Mouse (Mus musculus) embryonic facial prominence, embryonic 13.5 days (tissue): ENCODE results near the gene Tm4sf19. TPM values are rescaled to one million over a fixed set of nuclear protein-coding genes. Genes with fewer than 3 reads are reported as not detected.
"Not testable (repeated sequence)": the region's sequence is repeated elsewhere in the genome, so short reads cannot be mapped to it uniquely, and the experiment has no call there.

Experiments
- ATAC-seq: fragments of 200-750 bp; cut with Nextera tagmentation; 2 replicates; pipeline ENCODE4 v1.8.0; 2017; ENCODE audit warnings: low read depth; ENCODE audit not compliant: insufficient number of reproducible peaks, insufficient read depth, low FRiP score, low TSS enrichment
- H3K27ac ChIP-seq: fragments of 300-500 bp; sonication (generic); 2 replicates; pipeline ENCODE4 v1.5.1; 2015; ENCODE audit warnings: moderate library complexity, mild to moderate bottlenecking, inconsistent platforms
- H3K27me3 ChIP-seq: fragments of 300-500 bp; sonication (generic); 2 replicates; pipeline ENCODE4 v1.6.1; 2015; ENCODE audit warnings: mild to moderate bottlenecking, inconsistent platforms
- H3K36me3 ChIP-seq: fragments of 300-500 bp; sonication (generic); 2 replicates; pipeline ENCODE4 v1.6.1; 2015; ENCODE audit warnings: mild to moderate bottlenecking, inconsistent platforms
- H3K4me1 ChIP-seq: fragments of 300-500 bp; sonication (generic); 2 replicates; pipeline ENCODE4 v1.6.1; 2015; ENCODE audit warnings: inconsistent platforms
- H3K4me2 ChIP-seq: fragments of 300-500 bp; sonication (generic); 2 replicates; pipeline ENCODE4 v1.6.1; 2015; ENCODE audit warnings: moderate library complexity, mild to moderate bottlenecking, inconsistent platforms
- H3K4me3 ChIP-seq: fragments of 300-500 bp; sonication (generic); 2 replicates; pipeline ENCODE4 v1.5.1; 2015; ENCODE audit warnings: mild to moderate bottlenecking, inconsistent platforms
- H3K9ac ChIP-seq: fragments of 300-500 bp; sonication (generic); 2 replicates; pipeline ENCODE4 v1.6.1; 2015; ENCODE audit warnings: mild to moderate bottlenecking, inconsistent platforms
- H3K9me3 ChIP-seq: fragments of 300-500 bp; sonication (generic); 2 replicates; pipeline ENCODE4 v1.6.1; 2016; ENCODE audit warnings: inconsistent platforms
- WGBS: fragments of 180-500 bp; shearing (Covaris S2); methylation state at CpG from one replicate; pipeline ENCODE4 v1.1.7; 2015; ENCODE audit warnings: mixed read lengths; 5-methylcytosine and 5-hydroxymethylcytosine counted together
- polyA plus RNA-seq: library from polyadenylated mRNA; unstranded; fragments of >200 nt; fragmentation: Nextera tagmentation; extraction: Ambion mirVana; gene quantifications from 2 replicates; pipeline ENCODE4 v1.2.1, GENCODE M21; 2015

The Tm4sf19 gene
- polyA plus RNA-seq, 1 experiment from 2014 or later: not detected

- Histone ChIP-seq H3K4me1 (peaks cover 17% of the 10 kb centered on the region), H3K4me2 (peak overlapping the region; percentile 87), H3K9ac (peak overlapping the region; percentile 84), H3K36me3 (no peaks in the 10 kb centered on the region), H3K9me3 (no peaks in the 10 kb centered on the region), H3K4me3 (peak overlapping the region; percentile 79), H3K27me3 (no peaks in the 10 kb centered on the region), H3K27ac (peak overlapping the region; percentile 85; the same call in 1 of the 2 replicates)
- ATAC-seq: peak; percentile 65
- WGBS: 2% methylated on average over 27 of the region's 28 CpGs
Measured at GRCm38 (mm10) chr16:32431047-32431591, 30.8 kb downstream of the Tm4sf19 start.

- H3K9ac ChIP-seq: no peak overlapping the region
- H3K27me3 ChIP-seq: no peaks in the 10 kb centered on the region
- peak overlapping the region; percentile 87 for H3K4me2 ChIP-seq
- H3K27ac ChIP-seq: no peak overlapping the region
- no peak for ATAC-seq
- no peaks in the 10 kb centered on the region for H3K36me3 ChIP-seq
- no peaks in the 10 kb centered on the region for H3K9me3 ChIP-seq
- 86% methylated on average over 1 of the region's 1 CpGs for WGBS
- peak overlapping the region; percentile 79 for H3K4me3 ChIP-seq
- peaks cover 17% of the 10 kb centered on the region for H3K4me1 ChIP-seq
Measured at GRCm38 (mm10) chr16:32431926-32432325, 31.6 kb downstream of the Tm4sf19 start.

GRCm38 (mm10) chr16:32433138-32433537 lies 32.8 kb downstream of the Tm4sf19 start:
- no peak overlapping the region for H3K4me2 ChIP-seq
- H3K36me3 ChIP-seq: no peaks in the 10 kb centered on the region
- no peak overlapping the region for H3K27ac ChIP-seq
- 0 out of 2 replicates have a peak overlapping the region, but pooled peaks have one; percentile 40 for H3K9ac ChIP-seq
- H3K9me3 ChIP-seq: no peaks in the 10 kb centered on the region
- H3K4me3 ChIP-seq: no peak overlapping the region
- WGBS: 65% methylated on average over 2 of the region's 2 CpGs
- H3K27me3 ChIP-seq: no peaks in the 10 kb centered on the region
- ATAC-seq: no peak
- peaks cover 19% of the 10 kb centered on the region for H3K4me1 ChIP-seq

- Histone ChIP-seq H3K9ac (no peak overlapping the region), H3K27ac (no peak overlapping the region), H3K4me2 (no peak overlapping the region), H3K9me3 (no peaks in the 10 kb centered on the region), H3K4me1 (peaks cover 21% of the 10 kb centered on the region), H3K36me3 (no peaks in the 10 kb centered on the region), H3K4me3 (no peak overlapping the region), H3K27me3 (no peaks in the 10 kb centered on the region)
- 58% methylated on average over 6 of the region's 6 CpGs for WGBS
- no peak for ATAC-seq
Measured at GRCm38 (mm10) chr16:32434066-32434465, 33.8 kb downstream of the Tm4sf19 start.

GRCm38 (mm10) chr16:32434691-32435090 lies 34.4 kb downstream of the Tm4sf19 start:
- H3K4me2 ChIP-seq: no peak overlapping the region
- no peaks in the 10 kb centered on the region for H3K27me3 ChIP-seq
- no peaks in the 10 kb centered on the region for H3K9me3 ChIP-seq
- H3K9ac ChIP-seq: no peak overlapping the region
- H3K4me1 ChIP-seq: peaks cover 20% of the 10 kb centered on the region
- H3K4me3 ChIP-seq: no peak overlapping the region
- no peaks in the 10 kb centered on the region for H3K36me3 ChIP-seq
- no peak for ATAC-seq
- H3K27ac ChIP-seq: no peak overlapping the region

- ATAC-seq: no peak
- Histone ChIP-seq H3K27me3 (no peaks in the 10 kb centered on the region), H3K9ac (no peak overlapping the region), H3K4me3 (no peak overlapping the region), H3K4me1 (peaks cover 11% of the 10 kb centered on the region), H3K36me3 (no peaks in the 10 kb centered on the region; the same call in 1 of the 2 replicates), H3K27ac (no peak overlapping the region), H3K9me3 (no peaks in the 10 kb centered on the region), H3K4me2 (no peak overlapping the region)
- 29% methylated on average over 1 of the region's 1 CpGs for WGBS
Measured at GRCm38 (mm10) chr16:32436657-32437056, 36.4 kb downstream of the Tm4sf19 start.

GRCm38 (mm10) chr16:32437266-32437665 lies 37.0 kb downstream of the Tm4sf19 start:
- no peaks in the 10 kb centered on the region for H3K9me3 ChIP-seq
- H3K9ac ChIP-seq: no peak overlapping the region
- H3K36me3 ChIP-seq: no peaks in the 10 kb centered on the region; the same call in 1 of the 2 replicates
- no peak overlapping the region for H3K27ac ChIP-seq
- H3K27me3 ChIP-seq: no peaks in the 10 kb centered on the region
- peaks cover 6% of the 10 kb centered on the region; the same call in 1 of the 2 replicates for H3K4me1 ChIP-seq
- no peak for ATAC-seq
- WGBS: 84% methylated on average over 1 of the region's 1 CpGs
- no peak overlapping the region for H3K4me2 ChIP-seq
- no peak overlapping the region for H3K4me3 ChIP-seq

- Histone ChIP-seq H3K27me3 (no peaks in the 10 kb centered on the region), H3K9ac (no peak overlapping the region), H3K27ac (no peak overlapping the region), H3K4me3 (no peak overlapping the region), H3K4me1 (peaks cover 4% of the 10 kb centered on the region; the same call in 1 of the 2 replicates), H3K9me3 (no peaks in the 10 kb centered on the region), H3K4me2 (no peak overlapping the region), H3K36me3 (no peaks in the 10 kb centered on the region; the same call in 1 of the 2 replicates)
- 93% methylated on average over 3 of the region's 3 CpGs for WGBS
- ATAC-seq: no peak
Measured at GRCm38 (mm10) chr16:32441432-32441831, 41.1 kb downstream of the Tm4sf19 start.

- not testable (repeated sequence) for H3K9me3 ChIP-seq, H3K4me1 ChIP-seq
- 92% methylated on average over 3 of the region's 3 CpGs for WGBS
Measured at GRCm38 (mm10) chr16:32444615-32445014, 44.3 kb downstream of the Tm4sf19 start.

GRCm38 (mm10) chr16:32445558-32445957 lies 45.3 kb downstream of the Tm4sf19 start:
- Histone ChIP-seq H3K27ac (no peak overlapping the region), H3K4me1 (no peaks in the 10 kb centered on the region), H3K9ac (no peak overlapping the region), H3K36me3 (no peaks in the 10 kb centered on the region; the same call in 1 of the 2 replicates), H3K9me3 (no peaks in the 10 kb centered on the region), H3K27me3 (no peaks in the 10 kb centered on the region), H3K4me3 (no peak overlapping the region), H3K4me2 (no peak overlapping the region)
- ATAC-seq: no peak
- WGBS: 91% methylated on average over 1 of the region's 1 CpGs

More at GRCm38 (mm10) chr16:32444615-32445014, 44.3 kb downstream of the Tm4sf19 start:
- not testable (repeated sequence) for H3K4me2 ChIP-seq, H3K36me3 ChIP-seq, H3K27me3 ChIP-seq, H3K4me3 ChIP-seq, H3K9ac ChIP-seq, ATAC-seq, H3K27ac ChIP-seq

GRCm38 (mm10) chr16:32446563-32447138 lies 46.3 kb downstream of the Tm4sf19 start:
- H3K9ac ChIP-seq: no peak overlapping the region
- H3K4me2 ChIP-seq: no peak overlapping the region
- H3K27me3 ChIP-seq: no peaks in the 10 kb centered on the region
- no peak overlapping the region for H3K4me3 ChIP-seq
- H3K4me1 ChIP-seq: no peaks in the 10 kb centered on the region
- WGBS: 77% methylated on average over 2 of the region's 2 CpGs
- ATAC-seq: no peak
- peaks cover under 1% of the 10 kb centered on the region for H3K36me3 ChIP-seq
- no peak overlapping the region for H3K27ac ChIP-seq
- no peaks in the 10 kb centered on the region for H3K9me3 ChIP-seq

- no peaks in the 10 kb centered on the region for H3K27me3 ChIP-seq
- H3K27ac ChIP-seq: no peak overlapping the region
- H3K36me3 ChIP-seq: peaks cover 16% of the 10 kb centered on the region
- ATAC-seq: no peak
- H3K4me3 ChIP-seq: no peak overlapping the region
- no peak overlapping the region for H3K9ac ChIP-seq
- H3K4me2 ChIP-seq: no peak overlapping the region
- peaks cover 7% of the 10 kb centered on the region for H3K4me1 ChIP-seq
- WGBS: 86% methylated on average over 3 of the region's 3 CpGs
- no peaks in the 10 kb centered on the region for H3K9me3 ChIP-seq
Measured at GRCm38 (mm10) chr16:32449665-32450064, 49.4 kb downstream of the Tm4sf19 start.
